Mouse (Mus musculus) CH12.LX (cell line): ENCODE results near the gene Kri1.
A peak's percentile ranks its signal among the peaks of the same experiment; 100 is the strongest.

Experiments used
- CHD2 ChIP-seq: IDR thresholded peaks from 2 replicates; pipeline ENCODE4 v1.6.1; 2011; ENCODE audit warnings: low read length, improper control_type of control experiment
- CTCF ChIP-seq, 2 experiments: IDR thresholded peaks in 1 of 2; conservative IDR thresholded peaks in 1 of 2; 2 replicates each; pipeline ENCODE4 v1.5.1; 2011 to 2012; ENCODE audit warnings: low read depth in 2 of 2, low read length in 2 of 2, improper control_type of control experiment in 1 of 2, inconsistent platforms in 1 of 2, mild to moderate bottlenecking in 1 of 2, moderate library complexity in 1 of 2
- ELF1 ChIP-seq: IDR thresholded peaks from 2 replicates; pipeline ENCODE4 v1.6.1; 2014; ENCODE audit warnings: low read depth, mild to moderate bottlenecking, inconsistent platforms, low read length, improper control_type of control experiment
- HCFC1 ChIP-seq: IDR thresholded peaks from 2 replicates; pipeline ENCODE4 v1.6.1; 2012; ENCODE audit warnings: low read depth, mild to moderate bottlenecking, inconsistent platforms, low read length, improper control_type of control experiment
- MAX ChIP-seq: IDR thresholded peaks from 2 replicates; pipeline ENCODE4 v1.6.1; 2011; ENCODE audit warnings: low read length, improper control_type of control experiment
- POLR2A ChIP-seq: IDR thresholded peaks from 2 replicates; pipeline ENCODE4 v1.6.1; 2011; ENCODE audit warnings: low read depth, mild to moderate bottlenecking, improper control_type of control experiment, low read length
- POLR2AphosphoS2 ChIP-seq: IDR thresholded peaks from 2 replicates; pipeline ENCODE4 v1.6.1; 2011; ENCODE audit warnings: low read depth, low read length, improper control_type of control experiment
- SIN3A ChIP-seq: IDR thresholded peaks from 2 replicates; pipeline ENCODE4 v1.6.1; 2012; ENCODE audit warnings: low read length, improper control_type of control experiment, inconsistent platforms
- SMC3 ChIP-seq: IDR thresholded peaks from 2 replicates; pipeline ENCODE4 v1.6.1; 2011; ENCODE audit warnings: low read depth, low read length, improper control_type of control experiment
- USF2 ChIP-seq: conservative IDR thresholded peaks from 2 replicates; pipeline ENCODE4 v1.6.1; 2011; ENCODE audit warnings: low read depth, low read length, improper control_type of control experiment
- ZC3H11A ChIP-seq: IDR thresholded peaks from 2 replicates; pipeline ENCODE4 v1.6.1; 2012; ENCODE audit warnings: low read depth, mild to moderate bottlenecking, inconsistent platforms, low read length, improper control_type of control experiment

- TF ChIP-seq ELF1 = no peak
- peak in 1 of 2 experiments; percentile 22; a peak in 3 of 4 replicates for TF ChIP-seq CTCF (conservative IDR thresholded peaks at IDR 0.05 in 1 of 2, IDR thresholded peaks at IDR 0.05 in 1 of 2; ENCODE audit: low read depth in 2 of 2, low read length in 2 of 2)
- TF ChIP-seq SIN3A = peak; percentile 49; the same call in 1 of the 2 replicates
- TF ChIP-seq USF2 = no peak
- no peak for TF ChIP-seq SMC3
- TF ChIP-seq POLR2AphosphoS2 = no peak
- TF ChIP-seq POLR2A = no peak; the same call in 1 of the 2 replicates
- no peak for TF ChIP-seq CHD2
- TF ChIP-seq MAX = peak; percentile 47
- no peak for TF ChIP-seq ZC3H11A
- no peak for TF ChIP-seq HCFC1
Observed at GRCm38 (mm10) chr9:21322211-21322916, 34.6 kb upstream of the Kri1 start.
